Mouse (Mus musculus) C2C12 (cell line): ENCODE data around the gene Olfr1404. TPM values are rescaled to one million over a fixed set of nuclear protein-coding genes. Genes with fewer than 3 reads are reported as not detected.

Source experiments
- H3K27me3 ChIP-seq: one replicate; pipeline ENCODE4 v1.6.1; 2011; ENCODE audit not compliant: control insufficient read depth, insufficient read depth, insufficient read length
- H3K36me3 ChIP-seq: one replicate; pipeline ENCODE4 v1.6.1; 2011; ENCODE audit not compliant: control insufficient read depth, insufficient read depth
- H3K4me3 ChIP-seq: one replicate; pipeline ENCODE4 v1.5.1; 2011; ENCODE audit warnings: mild to moderate bottlenecking, control low read depth; ENCODE audit not compliant: poor library complexity, insufficient read depth, severe bottlenecking
- H3K79me2 ChIP-seq: one replicate; pipeline ENCODE4 v1.6.1; 2011; ENCODE audit not compliant: control insufficient read depth, insufficient read depth
- H3K79me3 ChIP-seq: one replicate; pipeline ENCODE4 v1.6.1; 2011; ENCODE audit warnings: low read depth, control low read depth
- H3ac ChIP-seq: one replicate; pipeline ENCODE3; 2011; ENCODE audit warnings: low read depth; ENCODE audit not compliant: control insufficient read depth, insufficient read length
- CEBPB ChIP-seq: IDR thresholded peaks from one replicate; pipeline ENCODE4 v1.6.1; 2011; ENCODE audit warnings: low read depth, mild to moderate bottlenecking, control low read depth, moderate library complexity
- CTCF ChIP-seq: IDR thresholded peaks from one replicate; pipeline ENCODE4 v1.5.1; 2011; ENCODE audit not compliant: control insufficient read depth, insufficient read depth, insufficient read length
- FOSL1 ChIP-seq: IDR thresholded peaks from one replicate; pipeline ENCODE4 v1.8.0; 2011; ENCODE audit warnings: mild to moderate bottlenecking, low read length; ENCODE audit not compliant: poor library complexity, insufficient read depth, severe bottlenecking
- MAX ChIP-seq: IDR thresholded peaks from one replicate; pipeline ENCODE4 v1.6.1; 2011; ENCODE audit warnings: mild to moderate bottlenecking, control low read depth
- MYOD1 ChIP-seq: IDR thresholded peaks from one replicate; pipeline ENCODE4 v1.6.1; 2011; ENCODE audit warnings: low read depth; ENCODE audit not compliant: control insufficient read depth, insufficient read length
- MYOG ChIP-seq: IDR thresholded peaks from one replicate; pipeline ENCODE4 v1.6.1; 2011; ENCODE audit not compliant: control insufficient read depth, insufficient read length; ENCODE audit errors: extremely low read depth
- USF1 ChIP-seq: IDR thresholded peaks from one replicate; pipeline ENCODE4 v1.6.1; 2011; ENCODE audit warnings: low read depth, mild to moderate bottlenecking, control low read depth, moderate library complexity
- long read RNA-seq, 2 experiments: library from polyadenylated mRNA; unstranded; transcript quantifications; one replicate each; pipeline ENCODE4 v2.0.0; 2019 to 2020
- polyA plus RNA-seq: library from polyadenylated mRNA; unstranded; fragments of >200 nt; fragmentation: generic; extraction: Trizol; gene quantifications from one replicate; pipeline ENCODE4 v1.2.1, GENCODE M21; 2012; ENCODE audit warnings: missing spikeins

Olfr1404 gene
- not detected for polyA plus RNA-seq
- long read RNA-seq, experiment 1: 0 reads
- long read RNA-seq, experiment 2: 0 reads

DNA sequence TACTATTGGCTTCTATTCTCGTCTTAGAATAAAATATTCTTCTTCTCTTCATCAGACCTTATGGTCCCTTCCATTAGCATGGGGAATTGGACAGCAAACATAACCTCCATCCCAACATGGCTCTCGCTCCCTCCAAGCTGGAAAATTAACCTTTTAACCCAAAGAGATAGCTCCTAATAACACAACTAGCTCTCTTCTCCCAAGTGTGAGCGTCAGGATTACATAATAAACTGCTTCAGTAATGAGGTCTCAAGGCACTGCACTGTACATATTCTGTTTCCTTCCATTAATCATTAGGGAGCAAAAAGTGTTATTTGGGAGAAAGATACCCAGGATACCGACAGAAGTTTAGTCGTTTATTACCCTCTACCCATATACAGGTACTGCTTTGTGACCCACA is at the start of gene Olfr1404:
Olfr1404 (plus strand) TSS at position 301 of the 400 bp plus-strand sequence.
- no peak within 1 kb of the TSS for H3ac ChIP-seq
- no peak within 1 kb of the TSS for H3K4me3 ChIP-seq
- TF ChIP-seq USF1: no peak
- TF ChIP-seq MYOG: no peak
- TF ChIP-seq CTCF: no peak
- TF ChIP-seq MYOD1: no peak
- no peak for TF ChIP-seq MAX
- TF ChIP-seq CEBPB: no peak
- TF ChIP-seq FOSL1: no peak
- H3K79me3 ChIP-seq: no peaks in the 10 kb centered on the region
- H3K27me3 ChIP-seq: no peaks in the 10 kb centered on the region
- H3K79me2 ChIP-seq: no peaks in the 10 kb centered on the region
- H3K36me3 ChIP-seq: no peaks in the 10 kb centered on the region

DNA sequence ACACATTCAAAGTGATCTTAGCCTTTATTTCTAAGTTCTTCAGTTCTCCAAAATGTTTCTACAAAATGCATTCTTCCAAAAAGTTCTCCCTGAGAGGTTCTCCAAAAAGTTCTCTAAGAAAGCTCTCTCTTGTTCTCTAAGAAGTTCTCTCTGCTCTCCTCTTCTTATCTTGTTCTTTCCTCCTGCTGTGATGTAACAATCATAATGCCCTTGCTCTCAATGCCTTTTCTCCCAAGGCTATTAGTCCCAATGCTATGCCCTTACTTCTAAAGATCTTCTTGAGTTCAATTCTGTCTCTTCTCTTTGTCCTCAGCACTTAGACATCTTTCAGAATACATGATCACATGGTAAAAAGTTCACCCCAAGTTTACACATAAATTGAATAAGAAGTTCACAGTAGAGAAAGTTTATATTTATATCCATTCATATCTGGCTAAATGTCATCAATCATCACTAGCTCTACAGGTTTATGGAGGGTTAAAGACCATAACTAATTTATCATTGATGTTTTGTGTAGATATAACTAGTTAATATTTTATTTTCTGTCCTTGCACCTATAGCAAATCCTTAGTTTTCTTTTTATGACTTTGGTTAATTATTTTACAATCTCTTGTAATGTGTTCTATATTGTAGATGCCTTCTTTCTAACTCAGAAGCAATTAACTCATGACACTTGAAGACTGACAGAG is 37.9 kb upstream of the Olfr1404 start:
- H3K36me3 ChIP-seq: no peaks in the 10 kb centered on the region
- no peaks in the 10 kb centered on the region for H3K79me2 ChIP-seq
- H3ac ChIP-seq: no peak overlapping the region
- H3K79me3 ChIP-seq: no peaks in the 10 kb centered on the region
- H3K27me3 ChIP-seq: no peaks in the 10 kb centered on the region
- no peak for TF ChIP-seq CTCF
- no peak for TF ChIP-seq USF1
- no peak for TF ChIP-seq FOSL1
- no peak for TF ChIP-seq MAX
- TF ChIP-seq CEBPB: no peak
- TF ChIP-seq MYOG: no peak
- no peak for TF ChIP-seq MYOD1
- no peak overlapping the region for H3K4me3 ChIP-seq

DNA sequence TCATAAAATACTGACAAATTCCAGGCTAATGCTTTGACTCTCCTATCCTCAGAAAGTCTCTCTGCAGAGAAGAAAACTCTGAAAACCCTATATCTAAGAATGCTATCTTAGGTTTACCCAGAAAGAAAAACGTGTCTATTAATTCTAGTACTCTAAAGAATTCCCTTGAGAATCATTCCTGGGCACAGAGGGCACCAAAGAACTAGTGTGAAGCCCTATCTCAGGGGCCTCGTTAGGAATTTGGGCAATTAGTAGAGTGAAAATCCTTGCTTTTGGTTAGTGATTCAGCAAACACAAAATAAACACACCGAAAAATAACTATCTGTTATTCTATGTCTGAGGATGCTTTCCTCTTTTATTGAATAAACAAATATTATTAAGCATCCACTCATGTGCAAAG is 21.7 kb upstream of the Olfr1404 start, which contains the start of gene Olfr1406:
Olfr1406 (minus strand) TSS at position 101 of the 400 bp plus-strand sequence.
- Histone ChIP-seq H3ac (no peak within 1 kb of the TSS), H3K36me3 (no peaks in the 10 kb centered on the region), H3K4me3 (no peak within 1 kb of the TSS), H3K79me3 (no peaks in the 10 kb centered on the region), H3K79me2 (no peaks in the 10 kb centered on the region), H3K27me3 (no peaks in the 10 kb centered on the region)
- TF ChIP-seq MAX: no peak
- TF ChIP-seq CTCF: no peak
- no peak for TF ChIP-seq MYOG
- TF ChIP-seq CEBPB: no peak
- no peak for TF ChIP-seq FOSL1
- no peak for TF ChIP-seq USF1
- no peak for TF ChIP-seq MYOD1

GRCm38 (mm10) chr1:173192059-173192458 is 20.1 kb upstream of the Olfr1404 start:
- Histone ChIP-seq H3K4me3 (no peak overlapping the region), H3K79me2 (no peaks in the 10 kb centered on the region), H3ac (no peak overlapping the region), H3K79me3 (no peaks in the 10 kb centered on the region), H3K36me3 (no peaks in the 10 kb centered on the region), H3K27me3 (no peaks in the 10 kb centered on the region)
- no peak for TF ChIP-seq FOSL1
- TF ChIP-seq CTCF: no peak
- no peak for TF ChIP-seq MYOG
- TF ChIP-seq USF1: no peak
- TF ChIP-seq CEBPB: no peak
- TF ChIP-seq MYOD1: no peak
- no peak for TF ChIP-seq MAX

DNA sequence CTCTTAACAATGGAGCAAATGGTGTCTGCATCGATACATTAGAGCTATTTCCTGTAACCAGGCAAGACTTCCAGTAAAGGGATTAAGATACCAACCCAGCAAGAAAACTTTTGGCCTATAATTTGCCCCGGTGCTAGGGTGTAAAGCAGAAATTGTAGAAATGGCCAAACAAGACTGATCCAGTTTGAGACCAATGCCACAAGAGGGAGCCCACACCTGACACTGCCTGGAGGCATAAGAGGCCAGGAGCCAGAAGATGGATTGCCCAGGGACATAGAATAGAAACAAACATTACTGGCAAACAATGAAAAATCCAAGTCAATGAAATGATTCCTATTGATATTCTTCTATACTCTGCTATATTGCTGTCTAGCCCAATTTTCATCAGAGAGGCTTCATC is 15.8 kb upstream of the Olfr1404 start:
- no peaks in the 10 kb centered on the region for H3K27me3 ChIP-seq
- no peaks in the 10 kb centered on the region for H3K79me2 ChIP-seq
- H3K36me3 ChIP-seq: no peaks in the 10 kb centered on the region
- H3ac ChIP-seq: no peak overlapping the region
- TF ChIP-seq MYOG: no peak
- no peak for TF ChIP-seq CEBPB
- no peak for TF ChIP-seq CTCF
- no peak for TF ChIP-seq USF1
- TF ChIP-seq MYOD1: no peak
- TF ChIP-seq FOSL1: no peak
- no peak for TF ChIP-seq MAX
- H3K4me3 ChIP-seq: no peak overlapping the region
- H3K79me3 ChIP-seq: no peaks in the 10 kb centered on the region
